Mouse (Mus musculus) left cerebral cortex, adult 11 months (tissue): ENCODE results near the gene Hvcn1.
"Not testable (repeated sequence)": the region's sequence is repeated elsewhere in the genome, so short reads cannot be mapped to it uniquely, and the experiment has no call there.

Experiments used
- DNase-seq: peaks from one replicate; pipeline ENCODE4 v3.0.0; 2022; ENCODE audit warnings: low spot score

The Hvcn1 gene

DNA sequence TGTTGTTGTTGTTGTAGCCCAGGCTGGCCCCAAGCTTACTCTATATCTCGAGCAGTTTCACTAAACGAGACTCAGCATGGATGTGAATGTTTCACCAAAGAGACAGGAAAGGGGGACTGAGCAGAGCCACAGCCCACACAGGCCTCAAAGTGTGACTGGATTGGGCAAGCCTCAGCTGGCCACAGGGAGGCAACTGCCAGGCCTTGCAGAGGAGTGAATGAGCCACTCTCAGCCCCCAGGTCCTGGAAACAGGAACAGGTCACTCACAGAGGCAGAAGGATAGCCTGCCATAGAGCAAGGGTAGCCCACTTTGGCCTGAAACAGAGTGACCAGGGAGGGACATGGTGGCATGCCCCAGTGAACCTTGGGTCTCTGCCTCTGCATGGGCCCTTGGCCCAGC lies 2.4 kb upstream of the Hvcn1 start:
- DNase-seq, result no peak

DNA sequence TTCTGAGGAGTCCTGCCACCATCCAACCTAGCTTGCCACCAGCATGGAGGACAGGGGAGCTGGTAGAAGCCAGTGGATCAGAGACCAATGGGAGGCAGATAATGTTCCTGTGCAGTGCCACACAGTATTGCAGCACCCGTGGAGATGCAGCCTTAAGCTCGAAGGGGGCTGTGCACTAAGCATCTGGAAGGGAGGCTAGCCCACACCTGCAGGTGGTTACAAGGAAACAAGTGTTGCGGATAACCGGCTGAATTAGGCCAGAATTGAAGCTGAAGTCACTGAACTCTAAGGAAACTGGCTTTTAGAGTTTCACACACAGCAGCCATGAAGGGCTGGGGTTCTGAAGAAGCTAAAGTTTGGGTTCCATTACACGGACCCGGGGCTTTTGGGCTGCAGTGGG lies 2.3 kb downstream of the Hvcn1 start:
- DNase-seq, result no peak

DNA sequence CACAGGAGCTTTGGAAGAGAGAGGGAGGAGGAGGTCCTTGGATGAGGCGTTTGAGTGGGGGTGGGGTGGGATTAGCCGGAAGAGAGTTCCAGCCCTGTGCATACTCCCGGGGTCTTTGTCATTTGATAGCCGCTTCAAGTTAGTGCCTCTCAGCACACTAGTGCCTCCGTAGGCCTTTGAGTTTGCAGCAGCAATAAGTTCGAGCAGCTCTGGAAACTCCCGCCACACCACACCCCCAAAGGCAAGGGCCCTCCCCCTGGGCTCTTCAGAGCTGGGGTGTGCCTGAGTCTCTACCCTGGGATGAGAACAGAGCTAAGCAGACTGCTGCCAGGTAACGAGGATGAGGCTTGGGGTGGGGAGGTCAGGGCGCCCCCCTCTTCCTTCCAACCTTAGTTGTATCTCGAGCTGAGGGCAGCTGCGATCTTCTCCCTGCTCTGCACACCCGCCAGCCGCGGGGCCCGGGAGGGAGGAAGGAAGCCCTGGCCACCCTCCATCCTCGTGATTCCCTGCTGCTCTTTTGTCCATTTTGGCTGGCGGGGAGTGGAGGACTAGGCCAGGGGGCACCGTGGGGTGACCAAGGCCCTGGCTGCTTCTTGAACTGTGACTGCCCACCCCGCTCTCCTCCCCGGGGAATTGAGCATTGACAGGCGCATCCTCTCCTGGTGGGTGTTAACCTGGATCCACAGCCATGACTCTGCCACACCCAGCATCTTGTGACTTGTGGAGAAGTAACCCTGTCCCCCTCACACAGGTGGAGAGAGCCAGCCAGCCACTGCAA lies 3.2 kb downstream of the Hvcn1 start:
- no peak for DNase-seq

DNA sequence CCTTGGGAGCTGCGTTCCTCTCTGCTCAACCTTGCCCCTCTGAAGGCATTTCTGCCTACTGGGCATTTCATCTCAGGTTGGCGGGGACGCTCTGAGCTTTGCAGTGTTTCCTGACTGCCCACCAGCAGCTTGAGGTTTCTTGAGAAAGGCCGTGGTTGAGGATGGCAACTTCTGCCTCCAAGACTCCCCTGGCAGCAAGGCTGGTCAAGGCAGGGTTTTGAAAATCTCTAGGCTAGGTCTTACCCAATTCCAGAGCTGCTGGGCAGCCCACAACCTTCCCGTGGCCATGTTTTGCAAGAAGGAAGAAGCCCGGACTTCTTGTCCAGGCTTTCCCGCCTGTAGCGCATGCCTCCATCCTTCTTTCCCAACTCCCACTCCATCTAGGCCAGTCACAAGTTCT lies 4.3 kb downstream of the Hvcn1 start:
- no peak for DNase-seq

DNA sequence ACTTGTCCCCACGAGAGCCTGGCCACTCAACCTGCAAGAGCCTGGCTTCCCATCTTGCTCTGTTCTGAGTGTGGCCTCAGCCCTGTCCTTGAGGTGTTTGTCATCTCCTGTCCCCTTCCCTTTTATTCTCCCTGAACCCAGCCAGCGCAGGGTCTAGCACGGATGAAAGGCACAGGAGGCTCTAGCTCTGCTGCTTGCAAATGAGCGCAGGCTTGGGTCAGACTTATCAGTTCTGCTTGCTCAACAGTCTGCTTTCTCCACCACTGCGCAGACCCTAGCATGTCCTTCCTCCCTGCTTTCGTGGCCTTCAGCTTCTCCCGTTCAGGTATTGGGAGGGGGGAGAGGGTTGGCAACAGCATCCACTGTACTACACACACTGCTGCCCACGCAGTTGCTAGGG lies 5.5 kb downstream of the Hvcn1 start:
- no peak for DNase-seq

DNA sequence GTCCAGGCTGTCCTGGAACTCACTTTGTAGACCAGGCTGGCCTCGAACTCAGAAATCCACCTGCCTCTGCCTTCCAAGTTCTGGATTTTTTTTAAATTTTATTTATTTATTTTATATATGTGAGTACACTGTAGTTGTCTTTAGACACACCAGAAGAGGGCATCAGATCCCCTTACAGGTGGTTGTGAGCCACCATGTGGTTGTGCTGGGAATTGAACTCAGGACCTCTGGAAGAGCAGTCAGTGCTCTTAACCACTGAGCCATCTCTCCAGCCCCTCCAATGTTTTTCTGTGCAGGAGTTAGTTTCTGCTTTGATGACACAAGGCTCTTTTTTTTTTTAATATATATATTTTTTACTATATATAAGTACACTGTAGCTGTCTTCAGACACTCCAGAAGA lies 6.2 kb downstream of the Hvcn1 start:
- DNase-seq, result not testable (repeated sequence)

DNA sequence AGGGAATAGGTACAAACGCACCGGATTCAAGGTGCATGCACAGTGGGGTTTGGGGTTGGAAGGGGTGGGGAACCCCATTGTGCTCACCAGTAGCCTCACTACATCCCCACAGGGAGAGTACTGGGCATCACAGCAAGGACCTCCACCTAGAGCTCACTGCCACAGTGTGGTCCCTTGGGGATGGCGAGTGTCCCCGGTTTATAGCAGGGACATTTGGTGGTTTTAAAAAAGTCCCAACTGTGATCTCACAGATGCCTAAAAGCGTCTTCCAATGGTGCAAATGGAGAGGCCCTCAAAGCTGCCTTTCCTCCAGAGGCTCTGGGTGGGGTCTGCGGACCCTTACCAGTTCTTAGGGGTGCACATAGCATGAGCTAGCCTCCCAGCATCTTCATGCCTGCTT lies 7.3 kb downstream of the Hvcn1 start:
- DNase-seq, result no peak

DNA sequence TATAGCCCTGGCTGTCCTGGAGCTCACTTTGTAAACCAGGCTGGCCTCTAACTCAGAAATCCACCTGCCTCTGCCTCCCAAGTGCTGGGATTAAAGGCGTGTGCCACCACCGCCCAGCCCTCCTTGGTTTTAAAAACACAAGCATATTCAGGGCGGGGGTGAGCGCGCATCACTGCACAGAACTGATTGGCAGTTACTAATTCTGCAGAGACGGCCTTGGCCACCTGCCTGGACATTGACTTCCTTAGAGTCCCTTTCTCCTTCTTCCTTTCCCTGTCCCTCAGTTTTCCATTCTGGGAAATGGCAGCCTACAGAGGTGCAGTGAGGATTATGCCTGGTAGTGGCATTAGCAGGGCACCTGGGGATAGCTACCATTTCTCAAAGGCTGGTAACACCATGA lies 11.0 kb downstream of the Hvcn1 start:
- DNase-seq, result no peak

DNA sequence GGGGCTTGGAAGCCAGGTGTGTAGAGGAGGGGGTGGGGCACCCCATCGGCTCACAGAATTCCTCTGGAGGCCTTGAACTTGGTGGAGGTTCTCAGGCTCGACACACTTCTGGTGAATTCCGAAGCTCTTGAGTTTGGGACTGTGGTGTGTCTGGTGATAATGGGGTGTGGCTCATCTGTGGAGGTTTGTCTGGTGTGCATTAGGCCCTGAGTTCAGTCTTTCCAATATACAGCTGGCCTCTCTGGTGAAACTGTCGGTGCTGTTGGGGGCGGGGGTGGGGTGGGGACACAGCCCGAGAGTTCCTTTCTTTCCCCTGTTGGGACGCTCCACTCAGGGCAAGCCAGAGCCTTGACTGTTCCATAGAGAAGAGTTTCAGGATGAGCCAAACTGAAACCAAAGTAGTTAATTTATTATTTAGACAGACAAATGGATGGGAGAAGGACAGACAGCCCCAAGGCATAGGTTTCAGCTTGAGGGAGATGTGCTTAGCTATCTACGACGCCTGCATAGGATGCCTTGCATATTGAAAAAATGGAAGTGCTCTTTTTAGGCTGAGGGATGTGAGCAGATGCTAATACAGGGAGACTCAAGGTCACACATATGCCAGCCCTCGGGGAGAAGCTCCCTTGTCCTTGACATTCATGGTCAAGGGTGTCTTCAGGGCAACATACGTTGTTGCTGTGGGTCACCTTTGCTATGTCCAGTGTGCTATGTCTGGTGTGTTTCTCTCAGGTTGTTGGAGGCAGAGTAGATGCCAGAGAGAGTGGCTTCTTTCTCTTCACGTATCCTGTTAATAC lies 11.7 kb downstream of the Hvcn1 start:
- no peak for DNase-seq

DNA sequence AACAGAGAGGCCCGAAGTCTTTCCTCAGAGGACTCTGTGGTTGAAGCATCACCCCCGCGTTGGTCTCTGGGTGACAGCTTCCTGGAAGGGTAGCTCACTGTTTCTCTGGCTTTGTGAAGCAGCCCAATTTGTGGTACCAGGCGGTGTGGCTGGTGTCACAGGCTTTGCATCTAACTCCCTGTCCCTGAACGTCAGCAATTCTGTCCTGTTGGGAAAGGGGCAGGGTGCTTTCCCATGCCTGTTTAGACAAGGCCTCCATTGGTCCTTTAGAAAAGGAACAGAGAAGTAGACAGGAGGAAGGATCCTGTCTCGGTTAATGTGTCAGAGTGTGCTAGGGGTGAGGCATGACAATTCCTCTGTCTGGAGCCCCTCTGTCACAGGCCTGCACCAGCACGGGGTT lies 12.3 kb downstream of the Hvcn1 start:
- DNase-seq, result no peak

DNA sequence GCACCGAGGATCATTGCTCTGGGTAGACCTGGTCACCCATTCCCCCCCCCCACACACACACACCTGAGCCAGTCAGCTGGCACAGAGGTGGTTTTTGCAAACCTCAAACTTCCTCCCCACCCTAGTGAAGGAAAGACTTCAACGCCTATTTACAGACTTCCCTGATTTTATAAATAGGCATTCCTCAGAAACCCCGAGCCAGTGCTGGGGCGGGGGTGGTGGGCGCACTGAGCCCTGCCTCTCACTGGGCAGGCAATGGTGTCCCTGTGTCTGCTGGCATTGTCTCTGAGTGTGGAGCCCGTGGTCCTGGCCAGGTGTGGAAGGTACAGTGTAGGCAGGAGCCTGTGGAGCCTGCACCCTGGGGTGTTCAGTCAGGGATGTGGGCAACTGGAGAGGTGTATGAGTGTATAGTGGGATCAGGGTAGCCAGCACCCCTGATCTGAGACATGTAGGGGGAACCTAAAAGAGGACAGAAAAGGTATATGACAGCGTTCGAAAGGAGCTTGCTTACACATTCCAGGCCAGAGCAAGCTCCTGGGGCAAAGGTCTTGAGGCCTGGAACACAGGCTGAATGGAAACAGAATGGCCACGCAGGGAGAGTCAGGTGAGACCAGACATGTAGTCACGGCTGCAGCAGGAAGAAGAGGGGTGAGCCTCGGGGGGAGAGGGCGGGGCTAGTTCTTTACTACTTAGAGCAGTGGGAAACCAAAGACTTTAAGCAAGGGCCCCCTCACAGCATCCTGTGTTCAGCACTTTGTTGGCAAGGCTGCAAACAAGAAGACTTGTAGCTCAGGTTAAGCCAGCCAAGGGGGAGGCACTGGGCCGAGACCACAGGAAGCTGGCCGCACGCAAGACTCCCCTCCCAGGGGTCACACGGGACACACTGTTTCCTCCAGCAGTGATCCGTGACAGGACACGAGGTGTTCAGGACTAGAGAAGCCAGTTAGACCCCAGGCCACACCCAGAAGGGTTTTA lies 13.3 kb downstream of the Hvcn1 start:
- DNase-seq, result no peak

DNA sequence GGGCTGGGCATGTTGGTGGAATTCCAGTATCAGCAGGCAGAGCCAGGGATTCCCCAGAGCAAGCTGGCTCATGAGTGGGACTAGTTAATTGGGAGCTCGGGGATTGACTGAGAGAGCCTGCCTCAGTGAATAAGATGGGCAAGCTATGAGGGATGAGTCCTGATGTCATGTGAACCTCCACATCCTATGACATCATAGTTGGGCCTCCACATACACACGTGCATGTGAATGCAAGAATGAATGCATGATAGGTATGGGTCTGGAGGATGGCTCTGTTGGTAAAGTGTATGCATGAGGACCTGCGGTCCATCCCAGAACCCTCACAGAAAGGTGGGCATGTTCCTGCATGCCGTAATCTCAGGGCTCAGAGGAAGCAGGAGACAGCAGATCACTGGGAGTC lies 14.5 kb downstream of the Hvcn1 start:
- no peak for DNase-seq

DNA sequence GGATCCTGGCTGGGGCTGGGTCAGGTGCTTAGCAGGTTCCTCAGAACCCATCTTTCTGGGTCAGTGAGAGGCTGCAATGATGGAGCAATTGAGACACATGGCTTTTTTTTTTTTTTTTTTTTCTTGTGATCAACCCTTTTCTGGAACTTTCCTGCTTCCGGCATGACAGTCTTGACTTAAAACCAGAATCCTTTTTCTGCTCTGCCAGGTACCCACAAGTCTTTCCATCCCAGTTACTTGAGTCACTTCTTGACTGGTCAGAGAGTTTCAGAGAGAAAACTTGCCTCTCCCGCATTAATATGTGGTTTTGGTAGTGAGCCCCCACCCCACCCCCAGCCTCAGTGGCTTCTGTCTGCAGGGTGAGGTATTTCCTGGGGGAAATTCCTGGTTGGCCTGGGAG lies 17.7 kb downstream of the Hvcn1 start:
- no peak for DNase-seq

DNA sequence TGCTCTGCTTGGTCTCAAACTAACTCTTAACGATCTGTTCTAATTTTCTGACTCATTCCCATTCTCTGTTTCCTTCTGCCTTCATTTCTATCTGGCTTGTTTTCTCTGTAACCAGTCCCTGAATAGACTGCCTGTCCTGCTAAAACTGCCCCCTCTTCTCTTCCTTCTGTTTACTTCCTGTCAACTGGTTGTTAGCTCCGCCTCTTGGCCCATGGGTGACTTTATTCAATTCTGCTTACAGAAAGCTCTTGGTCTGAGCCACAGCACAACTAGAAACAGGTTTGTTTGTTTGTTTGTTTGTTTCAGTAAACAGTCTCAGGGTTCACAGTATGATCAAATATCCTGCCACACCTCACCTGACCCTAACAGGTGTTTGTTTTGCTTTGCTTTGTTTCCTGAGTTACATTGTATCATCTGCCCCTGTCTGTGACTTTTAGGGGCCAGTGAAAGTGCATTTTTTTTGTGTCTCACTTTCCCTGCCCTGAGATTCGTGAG lies 21.7 kb downstream of the Hvcn1 start:
- no peak for DNase-seq

DNA sequence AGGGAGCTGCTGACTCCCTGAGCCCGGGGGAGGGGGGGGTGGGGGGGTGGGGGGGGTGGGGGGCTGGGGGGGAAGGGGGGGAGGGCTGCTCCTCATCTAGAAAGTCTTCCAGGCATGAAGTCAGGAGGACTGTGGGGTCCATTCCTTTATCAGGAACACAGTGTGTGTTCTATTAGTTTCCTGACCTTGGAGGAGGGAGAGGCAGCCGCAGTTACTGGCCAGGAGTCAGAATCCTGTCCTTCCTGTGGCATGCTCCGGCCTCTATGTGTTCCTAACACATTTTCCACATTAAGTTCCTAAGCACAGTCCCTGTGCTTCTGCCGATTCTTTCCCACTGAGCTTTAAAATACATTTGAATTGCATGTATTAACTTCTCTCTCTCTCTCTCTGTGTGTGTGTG lies 22.2 kb downstream of the Hvcn1 start:
- DNase-seq, result no peak

DNA sequence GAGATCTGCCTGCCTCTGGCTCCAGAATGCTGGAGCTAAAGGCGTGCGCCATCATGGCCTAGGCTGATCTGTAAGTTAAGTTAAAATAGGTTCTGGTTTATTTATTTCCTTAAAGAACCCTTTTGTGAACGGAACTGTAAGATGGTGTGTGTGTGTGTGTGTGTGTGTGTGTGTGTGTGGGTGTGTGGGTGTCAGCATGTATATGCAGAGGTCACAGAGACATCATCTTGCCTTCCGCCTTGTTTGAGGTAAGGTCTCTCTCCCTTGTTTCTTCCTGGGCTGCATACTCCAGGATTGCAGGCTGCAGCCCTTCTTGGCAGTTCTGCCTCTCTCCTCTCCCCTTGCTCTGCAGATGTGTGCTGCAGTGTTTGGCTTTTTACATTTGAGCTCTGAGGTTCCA lies 24.2 kb downstream of the Hvcn1 start:
- no peak for DNase-seq

DNA sequence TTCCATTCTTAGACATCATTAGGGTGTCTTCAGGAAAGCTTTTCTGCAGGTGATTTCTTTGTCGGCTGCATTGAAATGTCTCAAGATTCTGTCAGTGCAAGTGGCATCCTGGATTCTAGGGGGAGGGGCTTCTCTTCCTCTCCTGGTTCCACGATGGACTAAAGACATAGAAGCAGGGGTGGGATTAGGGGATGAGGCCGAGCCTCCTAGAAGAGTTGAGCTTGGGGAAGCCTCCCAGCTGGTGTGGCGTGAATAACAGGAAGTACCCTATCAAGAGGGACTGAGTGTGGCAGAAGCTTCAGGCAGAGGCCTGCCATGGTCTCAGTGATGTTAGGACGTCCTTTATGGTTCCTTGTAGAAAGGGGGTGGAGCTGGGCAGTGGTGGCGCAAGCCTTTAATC lies 24.8 kb downstream of the Hvcn1 start:
- no peak for DNase-seq

DNA sequence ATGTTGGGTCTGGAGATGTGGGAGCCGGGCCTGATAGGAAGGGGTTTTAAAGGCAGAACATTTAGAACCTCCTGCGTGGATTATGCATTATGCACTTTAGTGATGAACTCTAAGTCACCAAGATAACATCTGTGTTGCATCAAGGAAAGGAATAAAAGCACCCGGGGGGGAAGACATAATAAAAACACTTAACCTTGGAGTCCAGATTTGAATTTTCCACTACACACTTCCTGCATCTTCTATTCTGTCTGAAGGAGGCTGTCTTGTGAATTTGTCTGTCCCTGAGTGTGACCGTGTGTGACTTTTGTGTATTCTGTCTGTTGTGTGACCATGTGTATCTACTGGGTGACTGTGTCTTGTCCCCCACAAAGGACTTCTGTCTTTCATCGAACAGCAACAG lies 25.4 kb downstream of the Hvcn1 start:
- DNase-seq, result no peak

DNA sequence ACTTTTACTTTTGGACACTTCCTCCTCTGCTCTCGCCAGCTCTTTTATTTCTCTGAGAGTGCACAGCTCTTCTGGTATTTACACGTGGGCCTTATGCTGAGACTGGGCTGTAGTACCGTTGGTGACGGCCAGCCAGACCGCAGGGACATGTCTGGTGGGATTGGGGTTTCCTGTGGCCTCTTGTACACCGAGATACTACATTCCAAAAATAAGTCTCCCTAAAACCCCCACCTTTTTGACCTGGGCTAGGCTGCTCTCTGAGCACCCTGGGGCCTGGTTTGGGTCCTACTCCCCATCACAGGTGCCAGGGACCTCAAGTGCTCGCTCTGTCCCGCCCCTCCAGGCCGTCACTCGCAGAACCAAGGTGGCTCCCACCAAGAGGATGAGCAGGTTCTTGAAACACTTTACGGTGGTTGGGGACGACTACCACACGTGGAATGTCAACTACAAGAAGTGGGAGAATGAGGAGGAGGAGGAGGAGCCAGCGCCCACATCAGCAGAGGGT lies 26.5 kb downstream of the Hvcn1 start:
- no peak for DNase-seq

DNA sequence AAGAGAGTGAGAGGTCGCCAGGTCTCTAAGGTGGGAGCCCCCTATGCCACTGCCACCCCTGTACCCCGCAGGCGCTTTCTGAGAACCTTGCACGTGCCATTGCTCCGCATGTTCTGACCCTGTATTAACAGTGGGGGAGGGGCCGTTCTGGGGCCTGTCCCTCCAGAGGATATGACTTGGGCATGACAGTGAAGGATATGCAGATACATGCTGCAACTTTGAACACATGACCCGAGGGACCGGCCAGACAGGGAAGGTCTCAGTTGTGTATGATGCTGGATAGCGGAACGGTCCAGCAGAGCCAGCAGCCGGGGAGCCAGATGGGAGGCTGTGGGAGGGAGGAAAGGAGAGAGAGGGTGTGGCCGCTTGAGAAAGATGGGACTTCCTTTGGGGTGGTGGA lies 27.1 kb downstream of the Hvcn1 start:
- no peak for DNase-seq

DNA sequence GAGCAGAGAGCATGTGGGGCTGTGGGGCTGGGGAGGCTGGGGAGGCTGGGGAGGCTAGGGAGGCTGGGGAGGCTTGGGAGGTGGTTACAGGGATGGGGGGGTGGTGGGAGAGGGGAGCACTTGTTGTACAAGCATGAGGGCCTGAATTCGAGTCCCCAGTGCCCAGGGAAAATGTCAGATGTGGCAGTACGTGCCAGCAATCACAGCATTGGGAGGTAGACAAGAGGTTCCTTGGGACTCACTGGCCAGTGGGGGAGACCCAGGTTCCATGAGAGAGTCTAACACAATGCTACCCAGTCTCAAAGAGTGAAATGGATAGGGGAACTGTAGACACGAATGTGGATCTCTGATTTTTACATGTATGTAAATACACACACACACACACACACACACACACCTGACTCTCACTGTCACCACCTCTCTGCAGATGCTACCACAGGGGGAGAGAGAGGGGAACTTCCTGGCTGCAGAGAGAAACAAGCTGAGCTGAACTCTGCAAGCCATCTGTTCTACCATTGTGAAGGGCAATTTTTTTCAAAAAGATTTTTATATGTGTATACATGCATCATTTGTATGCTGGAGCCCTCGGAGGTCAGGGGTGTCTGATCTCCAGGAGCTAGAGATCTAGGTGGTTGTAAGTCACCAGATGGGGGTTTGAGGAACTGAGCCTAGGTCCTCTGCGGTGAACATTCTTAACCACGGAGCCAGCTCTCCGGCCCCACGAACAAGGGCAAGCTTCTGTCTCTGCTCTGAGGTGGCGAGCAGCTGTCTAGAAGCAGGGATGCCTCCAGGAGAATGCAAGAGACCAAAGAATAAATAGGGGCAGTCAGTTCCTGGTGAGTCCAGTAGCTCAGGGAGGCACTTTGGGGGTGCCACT lies 28.0 kb downstream of the Hvcn1 start:
- DNase-seq, result no peak
